Mouse (Mus musculus) hindbrain, embryonic 15.5 days (tissue): ENCODE data around the gene Mmgt1. TPM values are rescaled to one million over a fixed set of nuclear protein-coding genes. Genes with fewer than 3 reads are reported as not detected.

ENCODE experiments used
- ATAC-seq: fragments of 200-750 bp; cut with Nextera tagmentation; 2 replicates; pipeline ENCODE4 v1.8.0; 2017; ENCODE audit warnings: low read depth, moderate number of reproducible peaks, moderate TSS enrichment; ENCODE audit not compliant: low FRiP score
- H3K27ac ChIP-seq: fragments of 300-500 bp; sonication (generic); replicated peaks from 2 replicates; pipeline ENCODE4 v1.5.1; 2015; ENCODE audit warnings: mild to moderate bottlenecking, inconsistent platforms
- H3K27me3 ChIP-seq: fragments of 300-500 bp; sonication (generic); 2 replicates; pipeline ENCODE4 v1.6.1; 2015; ENCODE audit warnings: control low read depth, inconsistent platforms
- H3K36me3 ChIP-seq: fragments of 300-500 bp; sonication (generic); 2 replicates; pipeline ENCODE4 v1.6.1; 2015; ENCODE audit warnings: control low read depth, inconsistent platforms
- H3K4me1 ChIP-seq: fragments of 300-500 bp; sonication (generic); replicated peaks from 2 replicates; pipeline ENCODE4 v1.6.1; 2015; ENCODE audit warnings: control low read depth, inconsistent platforms
- H3K4me2 ChIP-seq: fragments of 300-500 bp; sonication (generic); 2 replicates; pipeline ENCODE4 v1.6.1; 2015; ENCODE audit warnings: moderate library complexity, mild to moderate bottlenecking, inconsistent platforms
- H3K4me3 ChIP-seq: fragments of 300-500 bp; sonication (generic); 2 replicates; pipeline ENCODE4 v1.5.1; 2015; ENCODE audit warnings: mild to moderate bottlenecking, inconsistent platforms
- H3K9ac ChIP-seq: fragments of 300-500 bp; sonication (generic); 2 replicates; pipeline ENCODE4 v1.6.1; 2015; ENCODE audit warnings: inconsistent platforms
- H3K9me3 ChIP-seq: fragments of 300-500 bp; sonication (generic); 2 replicates; pipeline ENCODE4 v1.6.1; 2016; ENCODE audit warnings: control low read depth, inconsistent platforms
- WGBS: fragments of 180-500 bp; shearing (Covaris S2); methylation state at CpG from one replicate; pipeline ENCODE4 v1.1.7; 2015; 5-methylcytosine and 5-hydroxymethylcytosine counted together
- polyA plus RNA-seq: library from polyadenylated mRNA; unstranded; fragments of >200 nt; fragmentation: Nextera tagmentation; extraction: Ambion mirVana; gene quantifications from 2 replicates; pipeline ENCODE4 v1.2.1, GENCODE M21; 2015

The Mmgt1 gene
- polyA plus RNA-seq, result 53.6 and 55.3 TPM in 2 replicates

GRCm38 (mm10) chrX:56597887-56598640 lies at the start of gene Mmgt1:
Gene Mmgt1 (minus strand): TSS chrX:56598069.
- 12% methylated on average over 44 of the region's 44 CpGs for WGBS
- no peaks in the 10 kb centered on the region for H3K27me3 ChIP-seq

GRCm38 (mm10) chrX:56640066-56640465 lies 42.2 kb upstream of the Mmgt1 start:
- no peaks in the 10 kb centered on the region for H3K9me3 ChIP-seq
- no peak overlapping the region for H3K4me2 ChIP-seq
- no peak overlapping the region for H3K27ac ChIP-seq
- no peaks in the 10 kb centered on the region for H3K4me1 ChIP-seq
- no peak overlapping the region for H3K9ac ChIP-seq
- no peak overlapping the region for H3K4me3 ChIP-seq
- 13% methylated on average over 1 of the region's 1 CpGs for WGBS
- ATAC-seq, result no peak
- no peaks in the 10 kb centered on the region for H3K27me3 ChIP-seq
- 0 out of 2 replicates have a peak, but pooled peaks cover 6% of the 10 kb centered on the region for H3K36me3 ChIP-seq

More at GRCm38 (mm10) chrX:56597887-56598640, at the start of gene Mmgt1:
- Histone ChIP-seq H3K4me1 (peaks cover 10% of the 10 kb centered on the region), H3K4me3 (peak within 1 kb of the TSS; percentile 71), H3K9me3 (no peaks in the 10 kb centered on the region), H3K9ac (peak within 1 kb of the TSS; percentile 70), H3K4me2 (peak within 1 kb of the TSS; percentile 57), H3K36me3 (no peaks in the 10 kb centered on the region), H3K27ac (peak within 1 kb of the TSS; percentile 84)
- peak; percentile 99 for ATAC-seq

GRCm38 (mm10) chrX:56636185-56636584 lies 38.3 kb upstream of the Mmgt1 start:
- no peak for ATAC-seq
- 83% methylated on average over 5 of the region's 5 CpGs for WGBS
- Histone ChIP-seq H3K36me3 (peaks cover 8% of the 10 kb centered on the region; the same call in 1 of the 2 replicates), H3K9ac (no peak overlapping the region), H3K9me3 (no peaks in the 10 kb centered on the region), H3K27me3 (no peaks in the 10 kb centered on the region), H3K4me2 (no peak overlapping the region), H3K27ac (no peak overlapping the region), H3K4me1 (no peaks in the 10 kb centered on the region), H3K4me3 (no peak overlapping the region)

GRCm38 (mm10) chrX:56615236-56615635 lies 17.4 kb upstream of the Mmgt1 start:
- H3K36me3 ChIP-seq, result no peaks in the 10 kb centered on the region
- WGBS, result 88% methylated on average over 2 of the region's 2 CpGs
- no peak for ATAC-seq
- H3K9ac ChIP-seq, result no peak overlapping the region
- H3K9me3 ChIP-seq, result no peaks in the 10 kb centered on the region
- no peak overlapping the region for H3K4me2 ChIP-seq
- no peak overlapping the region for H3K27ac ChIP-seq
- H3K4me1 ChIP-seq, result peaks cover 11% of the 10 kb centered on the region
- H3K27me3 ChIP-seq, result no peaks in the 10 kb centered on the region
- no peak overlapping the region for H3K4me3 ChIP-seq

- Histone ChIP-seq H3K27ac (peak overlapping the region; percentile 92), H3K9me3 (no peaks in the 10 kb centered on the region), H3K4me2 (peak overlapping the region; percentile 55), H3K9ac (peak overlapping the region; percentile 67), H3K27me3 (no peaks in the 10 kb centered on the region), H3K4me1 (peaks cover 11% of the 10 kb centered on the region), H3K36me3 (no peaks in the 10 kb centered on the region), H3K4me3 (peak overlapping the region; percentile 62)
- peak; percentile 28; the same call in 1 of the 2 replicates for ATAC-seq
- 22% methylated on average over 13 of the region's 13 CpGs for WGBS
These were observed 12.4 kb upstream of the Mmgt1 start for GRCm38 (mm10) chrX:56610318-56610694.

GRCm38 (mm10) chrX:56609623-56610317 lies 11.9 kb upstream of the Mmgt1 start, which contains the start of gene Slc9a6:
Gene Slc9a6 (plus strand): TSS chrX:56609757.
- H3K27ac ChIP-seq, result peak within 1 kb of the TSS; percentile 92
- peak; percentile 98 for ATAC-seq
- H3K4me2 ChIP-seq, result peak within 1 kb of the TSS; percentile 55
- H3K36me3 ChIP-seq, result no peaks in the 10 kb centered on the region
- 19% methylated on average over 32 of the region's 50 CpGs for WGBS
- H3K9me3 ChIP-seq, result no peaks in the 10 kb centered on the region
- H3K9ac ChIP-seq, result peak within 1 kb of the TSS; percentile 67
- H3K4me1 ChIP-seq, result peaks cover 11% of the 10 kb centered on the region
- no peaks in the 10 kb centered on the region for H3K27me3 ChIP-seq
- H3K4me3 ChIP-seq, result peak within 1 kb of the TSS; percentile 62

GRCm38 (mm10) chrX:56609285-56609622 lies 11.4 kb upstream of the Mmgt1 start:
- H3K9me3 ChIP-seq, result no peaks in the 10 kb centered on the region

GRCm38 (mm10) chrX:56607032-56607710 lies 9.3 kb upstream of the Mmgt1 start:
- no peak for ATAC-seq
- Histone ChIP-seq H3K4me3 (no peak overlapping the region), H3K27ac (no peak overlapping the region), H3K9ac (no peak overlapping the region), H3K9me3 (no peaks in the 10 kb centered on the region), H3K4me1 (peaks cover 8% of the 10 kb centered on the region), H3K36me3 (no peaks in the 10 kb centered on the region), H3K27me3 (no peaks in the 10 kb centered on the region), H3K4me2 (no peak overlapping the region)
- WGBS, result 85% methylated on average over 7 of the region's 7 CpGs

More at GRCm38 (mm10) chrX:56609285-56609622, 11.4 kb upstream of the Mmgt1 start:
- WGBS, result 26% methylated on average over 7 of the region's 7 CpGs
- Histone ChIP-seq H3K4me3 (peak overlapping the region; percentile 62), H3K27me3 (no peaks in the 10 kb centered on the region), H3K9ac (0 out of 2 replicates have a peak overlapping the region, but pooled peaks have one; percentile 16), H3K4me1 (peaks cover 11% of the 10 kb centered on the region), H3K36me3 (no peaks in the 10 kb centered on the region), H3K4me2 (peak overlapping the region; percentile 55), H3K27ac (peak overlapping the region; percentile 92)
- no peak; the same call in 1 of the 2 replicates for ATAC-seq

- H3K27me3 ChIP-seq, result no peaks in the 10 kb centered on the region
- no peak overlapping the region for H3K4me2 ChIP-seq
- no peaks in the 10 kb centered on the region for H3K9me3 ChIP-seq
- no peak for ATAC-seq
- 55% methylated on average over 2 of the region's 2 CpGs for WGBS
- no peak overlapping the region for H3K27ac ChIP-seq
- no peak overlapping the region for H3K9ac ChIP-seq
- H3K36me3 ChIP-seq, result no peaks in the 10 kb centered on the region
- peaks cover 4% of the 10 kb centered on the region; the same call in 1 of the 2 replicates for H3K4me1 ChIP-seq
- no peak overlapping the region for H3K4me3 ChIP-seq
These were observed 8.7 kb upstream of the Mmgt1 start for GRCm38 (mm10) chrX:56606536-56606935.

GRCm38 (mm10) chrX:56597219-56597886 lies 516 bp downstream of the Mmgt1 start:
- H3K36me3 ChIP-seq, result no peaks in the 10 kb centered on the region
- H3K4me3 ChIP-seq, result peak overlapping the region; percentile 71
- peak overlapping the region; percentile 70 for H3K9ac ChIP-seq
- peaks cover 10% of the 10 kb centered on the region for H3K4me1 ChIP-seq
- peak overlapping the region; percentile 84 for H3K27ac ChIP-seq
- peak; percentile 67 for ATAC-seq
- H3K9me3 ChIP-seq, result no peaks in the 10 kb centered on the region
- H3K4me2 ChIP-seq, result peak overlapping the region; percentile 53
- H3K27me3 ChIP-seq, result no peaks in the 10 kb centered on the region
- 16% methylated on average over 25 of the region's 25 CpGs for WGBS

GRCm38 (mm10) chrX:56578200-56578599 lies 19.7 kb downstream of the Mmgt1 start:
- Histone ChIP-seq H3K4me3 (no peak overlapping the region), H3K4me1 (no peaks in the 10 kb centered on the region), H3K9me3 (no peaks in the 10 kb centered on the region), H3K27ac (no peak overlapping the region), H3K27me3 (no peaks in the 10 kb centered on the region), H3K4me2 (no peak overlapping the region), H3K36me3 (no peaks in the 10 kb centered on the region), H3K9ac (no peak overlapping the region)
- ATAC-seq, result no peak
- 71% methylated on average over 2 of the region's 2 CpGs for WGBS
